Mouse (Mus musculus) ES-Bruce4 (cell line): ENCODE measurements around the gene Tlr9. TPM values are rescaled to one million over a fixed set of nuclear protein-coding genes. Genes with fewer than 3 reads are reported as not detected.
A peak's percentile ranks its signal among the peaks of the same experiment; 100 is the strongest.

Experiments
- H3K27ac ChIP-seq: 2 replicates; pipeline ENCODE4 v1.5.1; 2012; ENCODE audit warnings: low read length, inconsistent platforms; ENCODE audit not compliant: insufficient read depth
- H3K27me3 ChIP-seq: 2 replicates; pipeline ENCODE4 v1.6.1; 2012; ENCODE audit warnings: mild to moderate bottlenecking, low read length, inconsistent platforms; ENCODE audit not compliant: control insufficient read depth, poor library complexity, insufficient read depth, severe bottlenecking
- H3K36me3 ChIP-seq: 2 replicates; pipeline ENCODE4 v1.6.1; 2012; ENCODE audit warnings: inconsistent platforms, mild to moderate bottlenecking, low read length, moderate library complexity; ENCODE audit not compliant: control insufficient read depth, poor library complexity, insufficient read depth, severe bottlenecking
- H3K4me1 ChIP-seq: one replicate; pipeline ENCODE4 v1.8.1; 2011; ENCODE audit warnings: low read length; ENCODE audit not compliant: control insufficient read depth, insufficient read depth
- H3K4me3 ChIP-seq: 2 replicates; pipeline ENCODE4 v1.5.1; 2011; ENCODE audit warnings: low read depth, mild to moderate bottlenecking, low read length
- H3K9ac ChIP-seq: 2 replicates; pipeline ENCODE4 v1.6.1; 2012; ENCODE audit warnings: low read depth, mild to moderate bottlenecking, inconsistent platforms; ENCODE audit not compliant: poor library complexity, severe bottlenecking
- H3K9me3 ChIP-seq: replicated peaks from 2 replicates; pipeline ENCODE4 v1.6.1; 2012; ENCODE audit warnings: mild to moderate bottlenecking, low read length, inconsistent platforms; ENCODE audit not compliant: control insufficient read depth, poor library complexity, insufficient read depth, severe bottlenecking
- CTCF ChIP-seq: IDR thresholded peaks from one replicate; pipeline ENCODE4 v1.8.1; 2011; ENCODE audit warnings: low read depth, low read length
- EP300 ChIP-seq: IDR thresholded peaks from 2 replicates; pipeline ENCODE4 v1.6.1; 2011; ENCODE audit warnings: low read depth, low read length; ENCODE audit not compliant: insufficient read depth
- POLR2A ChIP-seq: IDR thresholded peaks from one replicate; pipeline ENCODE4 v1.8.1; 2011; ENCODE audit warnings: low read length; ENCODE audit not compliant: insufficient read depth
- polyA plus RNA-seq: library from polyadenylated mRNA; stranded (reverse); fragments of >200 nt; gene quantifications from 2 replicates; pipeline ENCODE4 v1.2.4, GENCODE M21; 2011; ENCODE audit warnings: low read depth; ENCODE audit not compliant: missing spikeins, insufficient read depth, insufficient read length

Gene Tlr9
- polyA plus RNA-seq, 1 experiment, result not detected

- peaks cover 24% of the 10 kb centered on the region for H3K36me3 ChIP-seq
Measured at GRCm38 (mm10) chr9:106193930-106194807, 28.2 kb upstream of the Tlr9 start.

GRCm38 (mm10) chr9:106195693-106196092, 26.7 kb upstream of the Tlr9 start:
- H3K27me3 ChIP-seq, result no peaks in the 10 kb centered on the region
- H3K9me3 ChIP-seq, result no peaks in the 10 kb centered on the region
- H3K4me1 ChIP-seq, result no peaks in the 10 kb centered on the region
- TF ChIP-seq EP300 (no peak), CTCF (no peak), POLR2A (no peak)
- no peak overlapping the region for H3K27ac ChIP-seq
- H3K36me3 ChIP-seq, result peaks cover 9% of the 10 kb centered on the region
- H3K9ac ChIP-seq, result no peak overlapping the region
- H3K4me3 ChIP-seq, result no peak overlapping the region

More at GRCm38 (mm10) chr9:106193930-106194807, 28.2 kb upstream of the Tlr9 start:
- Histone ChIP-seq H3K9me3 (no peaks in the 10 kb centered on the region), H3K9ac (no peak overlapping the region), H3K27ac (no peak overlapping the region), H3K4me1 (peaks cover 3% of the 10 kb centered on the region), H3K4me3 (no peak overlapping the region), H3K27me3 (no peaks in the 10 kb centered on the region)
- TF ChIP-seq EP300 (no peak), CTCF (no peak), POLR2A (no peak)

GRCm38 (mm10) chr9:106197081-106197713, 25.2 kb upstream of the Tlr9 start:
- TF ChIP-seq POLR2A (no peak), EP300 (no peak), CTCF (no peak)
- Histone ChIP-seq H3K36me3 (no peaks in the 10 kb centered on the region), H3K9me3 (no peaks in the 10 kb centered on the region), H3K27me3 (no peaks in the 10 kb centered on the region), H3K9ac (no peak overlapping the region), H3K27ac (no peak overlapping the region), H3K4me3 (no peak overlapping the region), H3K4me1 (no peaks in the 10 kb centered on the region)

- Histone ChIP-seq H3K9me3 (no peaks in the 10 kb centered on the region), H3K27me3 (no peaks in the 10 kb centered on the region), H3K4me3 (no peak overlapping the region), H3K27ac (no peak overlapping the region), H3K36me3 (no peaks in the 10 kb centered on the region), H3K4me1 (no peaks in the 10 kb centered on the region), H3K9ac (no peak overlapping the region)
- TF ChIP-seq EP300, result no peak
- TF ChIP-seq POLR2A, result no peak
- no peak for TF ChIP-seq CTCF
Measured at GRCm38 (mm10) chr9:106197732-106198131, 24.7 kb upstream of the Tlr9 start.

- Histone ChIP-seq H3K9ac (peak overlapping the region; percentile 91), H3K4me1 (no peaks in the 10 kb centered on the region), H3K4me3 (peak overlapping the region; percentile 84), H3K9me3 (no peaks in the 10 kb centered on the region), H3K27me3 (no peaks in the 10 kb centered on the region), H3K27ac (peak overlapping the region; percentile 40; the same call in 1 of the 2 replicates), H3K36me3 (no peaks in the 10 kb centered on the region)
- TF ChIP-seq CTCF (no peak), POLR2A (peak; percentile 95)
Measured at GRCm38 (mm10) chr9:106198962-106199458, 23.4 kb upstream of the Tlr9 start.
